Mouse (Mus musculus): ENCODE results near the gene Cebpz.

DNA sequence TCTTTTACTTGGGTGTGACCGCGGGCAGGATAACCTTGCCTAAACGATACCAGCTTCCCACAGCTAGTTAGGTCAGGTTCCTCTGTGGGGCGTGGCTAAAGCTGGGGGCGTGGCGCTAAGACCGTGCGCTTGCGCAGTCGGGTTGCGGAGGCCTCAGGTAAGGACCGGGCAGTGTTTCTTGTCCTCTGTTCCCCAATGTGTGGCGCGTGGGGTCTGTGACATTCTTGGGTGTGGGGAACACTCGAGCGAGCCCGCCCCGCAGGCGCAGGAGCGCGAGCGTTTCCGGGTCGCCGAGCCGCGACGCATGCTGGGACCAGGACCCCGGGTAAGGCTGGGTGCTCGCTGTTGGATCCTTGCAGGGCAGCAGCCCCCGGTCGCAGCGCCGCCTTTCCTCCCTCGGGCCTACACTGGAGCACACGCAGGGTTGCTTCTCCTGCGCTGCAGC is 20.5 kb downstream of the Cebpz start, which contains the start of gene Cebpzos:
- TF ChIP-seq POLR2A (IDR thresholded peaks at IDR 0.05; ENCODE audit: borderline replicate concordance, insufficient read depth, low read length): peak; percentile 84
- no peak for TF ChIP-seq CTCF (IDR thresholded peaks at IDR 0.05; ENCODE audit: borderline replicate concordance, insufficient read depth, low read depth, low read length)

Data from cerebellum, adult 2 months (tissue).